Comparison of ENCODE assay signal across 30 mouse cellular contexts in the genomic region with DNA sequence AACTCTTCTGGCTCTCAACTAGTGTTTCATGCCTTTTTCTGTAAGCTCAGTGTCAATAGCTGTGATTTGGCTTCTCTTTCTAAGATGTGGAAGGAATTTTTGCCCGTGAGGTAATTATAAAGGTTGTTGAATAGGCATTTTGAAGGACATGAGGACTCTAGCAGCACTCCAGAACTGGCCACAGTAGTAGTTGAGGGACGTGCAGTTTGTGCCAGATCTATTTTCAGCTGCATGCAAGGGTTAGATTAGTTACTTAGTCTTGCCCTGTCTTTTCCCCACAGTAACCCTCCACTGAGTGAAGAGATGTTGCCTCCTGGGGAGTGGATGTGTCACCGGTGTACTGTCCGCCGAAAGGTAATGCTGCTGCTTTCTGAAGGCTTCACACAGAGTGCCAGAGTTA. TPM values are rescaled to one million over a fixed set of nuclear protein-coding genes. Genes with fewer than 3 reads are reported as not detected.
DNase-seq lines count a peak whose midpoint lies in the region; ATAC-seq and TF ChIP-seq lines count a peak whose summit lies in the region.
"Had no signal": no experiment of that assay in that cellular context is flagged by ENCODE, and none has a peak within 500 bp of the region (broad histone marks: within the 10 kb centered on the region; RNA-seq: fewer than 3 reads in every experiment).

No protein-coding gene starts in this region.

- ATAC-seq in heart, embryonic 13.5 days (ENCODE audit: extremely low read depth, insufficient number of reproducible peaks, low FRiP score, low TSS enrichment): no peak
- no peak for ATAC-seq in forebrain, embryonic 12.5 days (ENCODE audit: low FRiP score)
- ATAC-seq: forebrain, embryonic 16.5 days; intestine, embryonic 16.5 days; midbrain, embryonic 15.5 days had no signal

- TF ChIP-seq EP300 in heart, adult 2 months (IDR thresholded peaks at IDR 0.05; ENCODE audit: insufficient read depth, low read depth, low read length): 0 out of 2 replicates have a peak, but pooled peaks have one; percentile 20

- H3K4me3 ChIP-seq in heart, adult 2 months: no peak overlapping the region
- H3K4me3 ChIP-seq in heart, embryonic 13.5 days: no peak overlapping the region
- no peak overlapping the region for H3K4me3 ChIP-seq in forebrain, embryonic 12.5 days (replicated peaks)
- H3K4me3 ChIP-seq: hindbrain, embryonic 13.5 days; midbrain, embryonic 15.5 days; neural tube, embryonic 15.5 days had no signal

- peak overlapping the region; percentile 81 for H3K27ac ChIP-seq in heart, adult 2 months
- peak overlapping the region; percentile 89 for H3K27ac ChIP-seq in heart, embryonic 13.5 days (replicated peaks)
- no peak overlapping the region for H3K27ac ChIP-seq in forebrain, embryonic 12.5 days
- H3K27ac ChIP-seq: hindbrain, embryonic 13.5 days; kidney, postnatal 0 days; liver, embryonic 14.5 days; midbrain, embryonic 15.5 days; neural tube, embryonic 15.5 days had no signal

- H3K27me3 ChIP-seq in heart, adult 2 months (ENCODE audit: control insufficient read depth, insufficient read depth, low read length): no peaks in the 10 kb centered on the region
- no peaks in the 10 kb centered on the region for H3K27me3 ChIP-seq in heart, embryonic 13.5 days (replicated peaks)
- H3K27me3 ChIP-seq in forebrain, embryonic 12.5 days: no peaks in the 10 kb centered on the region
- H3K27me3 ChIP-seq: CH12.LX; hindbrain, embryonic 13.5 days; midbrain, embryonic 15.5 days; neural tube, embryonic 15.5 days had no signal

- 0 out of 2 replicates have a peak, but pooled peaks have one; percentile 23 for TF ChIP-seq POLR2A in heart, adult 2 months (IDR thresholded peaks at IDR 0.05; ENCODE audit: insufficient read depth, low read depth, low read length)

- H3K9me3 ChIP-seq in heart, embryonic 13.5 days: no peaks in the 10 kb centered on the region
- H3K9me3 ChIP-seq in forebrain, embryonic 12.5 days: no peaks in the 10 kb centered on the region
- H3K9me3 ChIP-seq: hindbrain, embryonic 13.5 days; midbrain, embryonic 15.5 days; neural tube, embryonic 15.5 days had no signal

- intact Hi-C loops in heart, adult 2 months (cut with DNase I): no loop called here
- intact Hi-C loops in heart, postnatal 10 days (cut with DNase I): no loop called here

- no peak for TF ChIP-seq CTCF in heart, adult 2 months (IDR thresholded peaks at IDR 0.05)

- peaks cover 6% of the 10 kb centered on the region for H3K79me2 ChIP-seq in heart, adult 2 months (replicated peaks; ENCODE audit: control insufficient read depth, insufficient read depth, low read length)

- peaks cover 27% of the 10 kb centered on the region for H3K36me3 ChIP-seq in heart, adult 2 months (ENCODE audit: control insufficient read depth, insufficient read depth, low read length)
- H3K36me3 ChIP-seq in heart, embryonic 13.5 days: peaks cover 62% of the 10 kb centered on the region
- peaks cover 71% of the 10 kb centered on the region for H3K36me3 ChIP-seq in forebrain, embryonic 12.5 days (replicated peaks)

- WGBS in heart, adult 2 months: 65% methylated on average over 5 of the region's 5 CpGs
- 68% methylated on average over 5 of the region's 5 CpGs for WGBS in heart, embryonic 13.5 days
- WGBS in forebrain, embryonic 12.5 days: 97% methylated on average over 5 of the region's 5 CpGs

- H3K4me2 ChIP-seq in heart, embryonic 13.5 days: peak overlapping the region; percentile 30
- H3K4me2 ChIP-seq in forebrain, embryonic 12.5 days: no peak overlapping the region
- H3K4me2 ChIP-seq: hindbrain, embryonic 13.5 days; midbrain, embryonic 15.5 days; neural tube, embryonic 15.5 days had no signal

- H3K9ac ChIP-seq in heart, adult 2 months (ENCODE audit: low read depth, low read length): no peak overlapping the region
- 0 out of 2 replicates have a peak overlapping the region, but pooled peaks have one; percentile 26 for H3K9ac ChIP-seq in heart, embryonic 13.5 days
- H3K9ac ChIP-seq in forebrain, embryonic 12.5 days: no peak overlapping the region
- H3K9ac ChIP-seq: hindbrain, embryonic 13.5 days; liver, embryonic 14.5 days; midbrain, embryonic 15.5 days; neural tube, embryonic 15.5 days had no signal

- DNase-seq in gastrocnemius, adult 18-20 months (ENCODE audit: low spot score): peak; percentile 40
- no peak for DNase-seq in gastrocnemius, postnatal 4 days (ENCODE audit: low spot score in 2 of 2)
- peak in 1 of 2 experiments; percentile 44 for DNase-seq in heart, adult 2 months
- peak; percentile 53 to 58 for DNase-seq in heart, postnatal 10 days
- DNase-seq in cerebellum, postnatal 4 days (ENCODE audit: low spot score in 2 of 2): no peak
- no peak for DNase-seq in frontal cortex, adult 2 months (ENCODE audit: extremely low spot score in 1 of 2, low spot score in 1 of 2)
- DNase-seq: adrenal gland, adult 8-10 months; cerebellum, adult 8-10 months; cerebellum, postnatal 25 days; gastrocnemius, postnatal 14 days; kidney, adult 8-10 months; kidney, postnatal 4 days; layer of hippocampus, adult 9-11 months; liver; lung, adult 2 months; lung, postnatal 10 days; right cerebral cortex, postnatal 25 days; spleen, adult 18-20 months; thymus, adult 2 months; thymus, postnatal 36 days had no signal

- peaks cover 4% of the 10 kb centered on the region for H3K4me1 ChIP-seq in heart, adult 2 months (ENCODE audit: control insufficient read depth, insufficient read depth, low read length)
- peaks cover 24% of the 10 kb centered on the region for H3K4me1 ChIP-seq in heart, embryonic 13.5 days
- H3K4me1 ChIP-seq in forebrain, embryonic 12.5 days: peaks cover 4% of the 10 kb centered on the region; the same call in 1 of the 2 replicates
- H3K4me1 ChIP-seq: midbrain, embryonic 15.5 days had no signal

RNA-seq across cellular contexts. Expression of gene Phf12, which starts 23.9 kb away (rescaled TPM):
- 10 to 100 TPM; 13.9 to 14.3 TPM for total RNA-seq in gastrocnemius, adult 18-20 months (2021)
- total RNA-seq in gastrocnemius, postnatal 4 days (2021): 10 to 100 TPM; 35.4 to 39.9 TPM
- 10 to 100 TPM; 23.6 to 30.5 TPM for total RNA-seq in heart, adult 2 months (2021)
- 22.3 and 25.3 TPM in 2 replicates for polyA plus RNA-seq in heart, adult 2 months (2012; rRNA removed)
- polyA plus RNA-seq in heart, embryonic 13.5 days (2015; fragmentation: Nextera tagmentation; extraction: Ambion mirVana): 8.6 and 9.9 TPM in 2 replicates
- total RNA-seq in heart, postnatal 10 days (2021): 10 to 100 TPM; 39.5 to 41.7 TPM
- polyA plus RNA-seq in frontal cortex, adult 2 months (2012; rRNA removed): 43.8 and 45.3 TPM in 2 replicates
- polyA plus RNA-seq in forebrain, embryonic 12.5 days (2016; fragmentation: Nextera tagmentation; extraction: Ambion mirVana): 29.1 and 29.6 TPM in 2 replicates

RNA-seq across cellular contexts. Expression of gene Dhrs13, which starts 25.6 kb away (rescaled TPM):
- total RNA-seq in gastrocnemius, adult 18-20 months (2021): under 1 TPM; 0.80 to 0.97 TPM
- total RNA-seq in gastrocnemius, postnatal 4 days (2021): 1 to 10 TPM; 6.2 to 7.6 TPM
- 1 to 10 TPM; 4.0 to 4.8 TPM for total RNA-seq in heart, adult 2 months (2021)
- polyA plus RNA-seq in heart, adult 2 months (2012; rRNA removed): 3.5 and 4.7 TPM in 2 replicates
- polyA plus RNA-seq in heart, embryonic 13.5 days (2015; fragmentation: Nextera tagmentation; extraction: Ambion mirVana): 13.2 and 14.1 TPM in 2 replicates
- total RNA-seq in heart, postnatal 10 days (2021): 1 to 10 TPM; 4.9 to 7.4 TPM
- 8.8 and 11.5 TPM in 2 replicates for polyA plus RNA-seq in frontal cortex, adult 2 months (2012; rRNA removed)
- polyA plus RNA-seq in forebrain, embryonic 12.5 days (2016; fragmentation: Nextera tagmentation; extraction: Ambion mirVana): 20.6 and 21.2 TPM in 2 replicates

RNA-seq across cellular contexts. Expression of gene Flot2, which starts 31.3 kb away (rescaled TPM):
- 10 to 100 TPM; 45.6 to 49.1 TPM for total RNA-seq in gastrocnemius, adult 18-20 months (2021)
- total RNA-seq in gastrocnemius, postnatal 4 days (2021): 10 to 100 TPM; 70.3 to 76.4 TPM
- total RNA-seq in heart, adult 2 months (2021): 10 to 100 TPM; 51.7 to 59.9 TPM
- polyA plus RNA-seq in heart, adult 2 months (2012; rRNA removed): 118 and 172 TPM in 2 replicates
- polyA plus RNA-seq in heart, embryonic 13.5 days (2015; fragmentation: Nextera tagmentation; extraction: Ambion mirVana): 71.8 and 83.9 TPM in 2 replicates
- 10 to 100 TPM; 85.1 to 90.8 TPM for total RNA-seq in heart, postnatal 10 days (2021)
- 134 and 136 TPM in 2 replicates for polyA plus RNA-seq in frontal cortex, adult 2 months (2012; rRNA removed)
- 68.5 and 69.2 TPM in 2 replicates for polyA plus RNA-seq in forebrain, embryonic 12.5 days (2016; fragmentation: Nextera tagmentation; extraction: Ambion mirVana)

Comparison
In these comparisons a context has a peak if more than half of its experiments do, and no peak if none do; other contexts are left out.
1. DNase-seq: peak in gastrocnemius, adult 18-20 months (single experiment) and heart, postnatal 10 days (2 of 2); none in gastrocnemius, postnatal 4 days (0 of 2), cerebellum, postnatal 4 days (0 of 2) and frontal cortex, adult 2 months (0 of 2).